Mouse (Mus musculus): ENCODE data around the gene Armcx4. TPM values are rescaled to one million over a fixed set of nuclear protein-coding genes. Genes with fewer than 3 reads are reported as not detected.
A peak's percentile ranks its signal among the peaks of the same experiment; 100 is the strongest.

Gene Armcx4
- total RNA-seq, 2 experiments from 2014 or later = 0.05 TPM; not detected in 1

GRCm38 (mm10) chrX:134739160-134739559 is 52.8 kb downstream of the Armcx4 start:
- peak; percentile 72 for ATAC-seq (replicated peaks; ENCODE audit: low FRiP score, low TSS enrichment, poor library complexity, severe bottlenecking)

GRCm38 (mm10) chrX:134741862-134742261 is 55.5 kb downstream of the Armcx4 start:
- ATAC-seq (replicated peaks; ENCODE audit: low FRiP score, low TSS enrichment, poor library complexity, severe bottlenecking) = no peak

Other genes starting within 250 kb of the Armcx4 start
- not detected in 2 replicates for gene Taf7l, start 210.0 kb upstream of the Armcx4 start, total RNA-seq (2014; fragmentation: Nextera tagmentation)
- not detected in 2 replicates for gene Taf7l, start 210.0 kb upstream of the Armcx4 start, total RNA-seq (2017)
- 123 and 148 TPM in 2 replicates for gene Timm8a1, start 144.7 kb upstream of the Armcx4 start, total RNA-seq (2014; fragmentation: Nextera tagmentation)
- gene Timm8a1, start 144.7 kb upstream of the Armcx4 start, total RNA-seq (2017) = 214 and 241 TPM in 2 replicates
- gene Btk, start 102.9 kb upstream of the Armcx4 start, total RNA-seq (2014; fragmentation: Nextera tagmentation) = 52.5 and 52.7 TPM in 2 replicates
- gene Btk, start 102.9 kb upstream of the Armcx4 start, total RNA-seq (2017) = 116 and 120 TPM in 2 replicates
- 2,126 and 2,307 TPM in 2 replicates for gene Rpl36a, start 100.9 kb upstream of the Armcx4 start, total RNA-seq (2014; fragmentation: Nextera tagmentation)
- 7,427 and 9,426 TPM in 2 replicates for gene Rpl36a, start 100.9 kb upstream of the Armcx4 start, total RNA-seq (2017)
- 0.87 and 2.3 TPM in 2 replicates for gene Gla, start 85.4 kb upstream of the Armcx4 start, total RNA-seq (2014; fragmentation: Nextera tagmentation)
- gene Gla, start 85.4 kb upstream of the Armcx4 start, total RNA-seq (2017) = 5.5 and 6.1 TPM in 2 replicates
- 77.3 and 79.5 TPM in 2 replicates for gene Hnrnph2, start 85.3 kb upstream of the Armcx4 start, total RNA-seq (2014; fragmentation: Nextera tagmentation)
- gene Hnrnph2, start 85.3 kb upstream of the Armcx4 start, total RNA-seq (2017) = 145 and 188 TPM in 2 replicates
- 4.4 and 4.5 TPM in 2 replicates for gene Armcx1, start 31.4 kb downstream of the Armcx4 start, total RNA-seq (2014; fragmentation: Nextera tagmentation)
- gene Armcx1, start 31.4 kb downstream of the Armcx4 start, total RNA-seq (2017) = 10.6 and 19.0 TPM in 2 replicates
- gene Armcx6, start 64.9 kb downstream of the Armcx4 start, total RNA-seq (2014; fragmentation: Nextera tagmentation) = 5.5 and 11.5 TPM in 2 replicates
- gene Armcx6, start 64.9 kb downstream of the Armcx4 start, total RNA-seq (2017) = 5.4 and 11.2 TPM in 2 replicates
- 14.6 and 21.8 TPM in 2 replicates for gene Armcx3, start 70.1 kb downstream of the Armcx4 start, total RNA-seq (2014; fragmentation: Nextera tagmentation)
- 13.5 and 16.2 TPM in 2 replicates for gene Armcx3, start 70.1 kb downstream of the Armcx4 start, total RNA-seq (2017)
- gene Armcx2, start 122.7 kb downstream of the Armcx4 start, total RNA-seq (2014; fragmentation: Nextera tagmentation) = 10.5 and 13.6 TPM in 2 replicates
- gene Armcx2, start 122.7 kb downstream of the Armcx4 start, total RNA-seq (2017) = 4.5 and 8.9 TPM in 2 replicates

Data from megakaryocyte-erythroid progenitor cell, adult 5-6 weeks (primary cell).